Mouse (Mus musculus) layer of hippocampus, postnatal 10 days (tissue): ENCODE results near the gene Kcnn3. TPM values are rescaled to one million over a fixed set of nuclear protein-coding genes. Genes with fewer than 3 reads are reported as not detected.

Experiments
- DNase-seq, 2 experiments: peaks; one replicate each; pipeline ENCODE4 v3.0.0; 2021; ENCODE audit warnings: low spot score in 2 of 2
- long read RNA-seq: library from polyadenylated mRNA; stranded (forward); transcript quantifications from one replicate; pipeline ENCODE4 v2.0.0, GENCODE M21; 2023
- total RNA-seq, 2 experiments: library from RNA; stranded (reverse); gene quantifications; 2 replicates each; pipeline ENCODE4 v1.2.3; 2021

The Kcnn3 gene
- total RNA-seq, result 10 to 100 TPM; 28.5 to 30.3 TPM
- long read RNA-seq, partial matches to known transcripts, result 0 of 3 reads
- long read RNA-seq, other reads (novel, unspliced or antisense), result 3 of 3 reads

- DNase-seq, result peak; percentile 87 to 91
Observed at GRCm38 (mm10) chr3:89519894-89520293, at the start of gene Kcnn3. Kcnn3 (plus strand) TSS chr3:89520164.

GRCm38 (mm10) chr3:89472280-89472679 is 47.7 kb upstream of the Kcnn3 start:
- no peak for DNase-seq

DNA sequence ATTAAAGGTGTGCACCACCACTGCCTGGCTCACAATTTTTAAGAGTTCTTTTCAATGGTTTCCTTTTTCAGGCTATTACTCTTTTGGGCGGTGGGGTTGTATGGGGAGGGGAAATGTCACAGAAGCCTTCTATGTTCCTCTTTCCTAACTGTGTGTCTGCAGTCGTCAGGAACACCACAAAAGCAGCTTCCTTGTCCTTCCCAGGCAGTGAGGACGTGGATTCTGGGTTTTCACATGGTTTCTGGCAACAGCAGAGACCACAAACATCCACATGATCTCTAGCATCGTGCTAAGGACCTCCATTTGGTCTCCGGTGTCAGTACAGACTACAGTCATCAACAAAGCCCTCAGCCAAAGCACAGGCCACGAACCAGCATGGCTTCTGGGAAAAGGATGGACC is 46.1 kb upstream of the Kcnn3 start:
- DNase-seq, result no peak

- no peak for DNase-seq
Observed at GRCm38 (mm10) chr3:89479055-89479454, 40.9 kb upstream of the Kcnn3 start.

DNA sequence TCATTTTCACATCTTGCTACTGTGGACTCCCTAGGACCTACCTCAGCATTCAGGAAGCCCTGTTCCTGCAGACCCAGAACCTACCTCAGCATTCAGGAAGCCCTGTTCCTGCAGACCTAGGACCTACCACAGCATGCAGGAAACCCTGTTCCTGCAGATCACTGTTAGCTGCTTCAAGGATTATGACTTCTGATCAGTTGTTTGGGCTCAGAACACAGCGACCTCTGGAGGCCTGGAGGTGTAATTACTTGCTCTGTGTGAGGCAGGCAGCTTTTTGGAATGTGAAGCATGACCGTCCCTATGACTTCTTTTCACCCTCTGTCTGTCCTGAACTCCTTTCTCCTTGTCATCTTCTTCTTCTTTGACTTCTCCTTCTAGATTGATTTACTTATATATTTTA is 38.5 kb upstream of the Kcnn3 start:
- no peak for DNase-seq

GRCm38 (mm10) chr3:89482249-89482648 is 37.7 kb upstream of the Kcnn3 start:
- DNase-seq, result no peak

- DNase-seq, result peak; percentile 73 to 80
Observed at GRCm38 (mm10) chr3:89484766-89485524, 35.0 kb upstream of the Kcnn3 start.

DNA sequence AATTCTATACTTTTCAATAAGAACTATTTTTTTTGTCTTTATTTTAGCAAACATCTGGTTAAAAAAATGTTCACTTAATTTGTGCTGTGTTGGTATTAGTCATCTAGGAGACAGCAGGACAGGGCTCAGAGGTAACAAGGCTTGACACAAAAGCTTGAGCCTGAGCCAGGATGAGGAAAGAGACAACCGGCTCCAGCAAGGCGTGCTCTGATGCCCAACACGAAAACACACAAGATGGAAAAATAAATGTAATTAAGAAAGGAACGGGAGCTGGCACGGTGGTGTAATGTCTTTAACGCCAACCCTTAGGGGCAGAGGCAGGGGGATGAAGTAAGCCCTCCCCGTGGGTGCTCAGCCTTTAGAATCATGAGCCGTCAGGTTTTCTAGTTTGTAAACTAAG is 33.9 kb upstream of the Kcnn3 start:
- no peak for DNase-seq

- no peak for DNase-seq
Observed at GRCm38 (mm10) chr3:89486916-89487702, 32.9 kb upstream of the Kcnn3 start.

- no peak for DNase-seq
Observed at GRCm38 (mm10) chr3:89490790-89491189, 29.2 kb upstream of the Kcnn3 start.

- no peak for DNase-seq
Observed at GRCm38 (mm10) chr3:89491559-89491958, 28.4 kb upstream of the Kcnn3 start.

GRCm38 (mm10) chr3:89492701-89493151 is 27.2 kb upstream of the Kcnn3 start:
- DNase-seq, result no peak

DNA sequence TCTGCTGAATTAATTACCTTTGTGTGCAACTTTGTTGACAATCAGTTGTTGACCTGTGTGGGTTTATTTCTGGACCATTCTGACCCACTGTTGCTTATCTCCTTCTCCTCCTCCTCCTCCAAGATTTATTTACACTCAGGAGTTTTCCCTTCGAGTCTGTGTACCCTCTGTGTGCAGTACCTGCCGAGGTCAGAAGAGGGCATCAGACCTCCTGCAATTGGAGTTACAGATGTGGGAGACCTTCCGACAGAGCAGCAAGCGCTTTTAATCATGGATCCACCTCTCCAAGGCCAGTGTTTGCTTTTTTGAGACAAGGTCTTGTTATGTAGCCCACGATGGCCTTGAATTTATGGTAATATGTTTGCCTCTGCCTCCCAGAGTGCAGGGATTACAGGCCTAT is 25.3 kb upstream of the Kcnn3 start:
- DNase-seq, result no peak

GRCm38 (mm10) chr3:89496366-89496765 is 23.6 kb upstream of the Kcnn3 start:
- no peak for DNase-seq

GRCm38 (mm10) chr3:89499696-89500095 is 20.3 kb upstream of the Kcnn3 start:
- DNase-seq, result no peak

DNA sequence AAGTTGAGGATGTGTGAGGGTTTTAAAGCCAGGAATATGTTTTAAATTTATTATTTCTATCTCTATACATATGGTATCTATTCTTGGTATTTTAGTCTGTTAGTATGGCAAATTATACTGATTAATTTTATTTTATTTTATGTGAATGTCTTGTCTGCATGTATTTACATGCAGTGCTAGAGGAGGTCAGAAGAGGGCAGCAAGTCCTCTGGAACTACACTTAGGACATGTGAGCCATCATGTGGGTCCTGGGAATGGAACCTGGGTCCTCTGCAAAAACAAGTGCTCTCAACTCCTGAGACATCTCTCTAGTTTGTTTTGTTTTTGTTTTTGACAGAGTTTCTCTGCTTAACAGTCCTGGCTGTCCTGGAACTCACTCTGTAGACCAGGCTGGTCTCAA is 18.5 kb upstream of the Kcnn3 start:
- DNase-seq, result no peak

DNA sequence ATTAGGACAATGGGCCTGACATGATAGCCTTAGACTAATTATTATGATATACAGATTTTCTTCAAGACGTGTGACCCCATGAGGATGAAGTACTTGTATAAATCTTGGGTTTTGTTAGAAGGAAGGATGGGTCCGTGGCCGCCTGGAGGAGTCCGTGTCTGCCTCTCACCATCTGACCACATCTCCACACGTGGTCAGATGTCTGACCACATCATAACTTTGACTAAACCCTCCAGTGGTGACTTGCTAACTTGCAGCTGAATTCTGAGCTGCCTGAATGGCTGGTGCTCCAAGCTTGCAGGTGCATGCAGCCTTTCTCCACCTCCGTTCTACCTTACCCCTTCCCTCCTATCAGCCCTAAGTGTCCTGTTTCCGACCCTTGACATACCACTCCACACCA is 17.4 kb upstream of the Kcnn3 start:
- DNase-seq, result no peak

DNA sequence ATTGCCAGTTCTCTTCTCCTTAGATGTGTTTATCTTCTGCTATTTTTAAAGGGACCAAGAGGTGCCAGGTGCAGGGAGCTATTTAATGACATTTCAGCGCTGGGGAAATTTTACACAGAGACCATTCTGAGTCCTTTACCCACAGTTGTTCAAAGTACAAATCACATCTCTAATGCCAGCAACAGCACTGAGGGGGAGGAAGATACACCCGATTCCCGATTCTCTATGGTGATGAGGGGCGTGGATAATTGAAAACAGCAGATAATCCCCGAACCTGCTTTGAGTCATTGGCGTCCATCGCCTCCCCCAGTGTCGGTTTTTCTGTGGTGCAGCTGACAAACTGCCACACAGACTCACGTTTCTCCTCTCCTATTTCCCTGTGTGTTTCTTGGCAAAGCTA is 11.9 kb upstream of the Kcnn3 start:
- DNase-seq, result peak in 1 of 2 experiments; percentile 34

GRCm38 (mm10) chr3:89510979-89511378 is 9.0 kb upstream of the Kcnn3 start:
- peak; percentile 68 to 75 for DNase-seq

- peak in 1 of 2 experiments; percentile 38 for DNase-seq
Observed at GRCm38 (mm10) chr3:89511400-89511799, 8.6 kb upstream of the Kcnn3 start.

DNA sequence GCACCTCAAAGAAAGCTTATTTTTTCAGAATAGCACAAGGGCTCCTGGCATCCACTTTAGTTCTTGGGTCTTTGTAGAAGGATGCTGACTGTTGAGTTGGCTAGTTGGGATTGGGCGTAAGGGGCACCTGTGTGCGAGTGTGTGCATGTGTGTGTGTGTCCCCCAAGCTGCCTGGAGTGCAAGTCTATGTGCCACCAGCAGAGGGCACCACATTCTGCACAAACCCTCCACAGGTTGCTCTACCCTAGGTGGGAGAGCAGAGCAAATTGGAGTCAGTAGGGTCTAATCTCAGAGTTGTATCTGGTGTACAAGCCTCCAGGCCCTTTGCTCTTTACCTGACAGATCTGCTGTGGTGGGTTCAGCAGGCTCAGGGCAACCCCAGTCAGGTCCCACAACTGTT is 7.7 kb upstream of the Kcnn3 start:
- DNase-seq, result peak in 1 of 2 experiments; percentile 58

- DNase-seq, result no peak
Observed at GRCm38 (mm10) chr3:89515444-89515843, 4.5 kb upstream of the Kcnn3 start.
